Mouse (Mus musculus): ENCODE data around the gene Eid3.

The Eid3 gene

DNA sequence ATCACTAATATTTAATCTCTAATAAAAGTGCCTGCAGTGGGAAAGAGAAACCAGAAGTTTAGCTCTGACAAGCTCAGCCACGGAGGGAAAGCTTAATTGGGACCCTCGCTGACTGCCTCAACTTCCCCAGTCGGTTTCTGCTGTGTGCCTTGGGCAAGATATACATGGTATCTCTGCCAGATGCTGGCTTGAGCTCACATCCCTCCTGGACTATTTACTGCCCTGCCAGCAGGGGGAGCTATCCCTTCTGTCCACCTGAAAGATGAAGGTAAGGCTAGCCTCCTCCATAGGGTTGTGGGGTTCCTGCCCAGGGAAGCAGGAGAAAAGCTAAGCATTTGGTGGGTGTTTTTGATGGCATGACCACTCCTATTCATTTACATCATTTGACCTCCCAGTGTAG, 43.8 kb downstream of the Eid3 start:
- DNase-seq (ENCODE audit: low read depth, low spot score): no peak

- DNase-seq (ENCODE audit: low read depth, low spot score): no peak
Measured at GRCm38 (mm10) chr10:82913238-82913637, 46.8 kb downstream of the Eid3 start.

GRCm38 (mm10) chr10:82913772-82914171, 47.3 kb downstream of the Eid3 start:
- no peak for DNase-seq (ENCODE audit: low read depth, low spot score)
